Mouse (Mus musculus) lung, adult 2 months (tissue): ENCODE data around the gene Spred1. TPM values are rescaled to one million over a fixed set of nuclear protein-coding genes. Genes with fewer than 3 reads are reported as not detected.
A peak's percentile ranks its signal among the peaks of the same experiment; 100 is the strongest.

Source experiments
- DNase-seq: peaks from one replicate; pipeline ENCODE4 v3.0.0; 2022
- H3K4me1 ChIP-seq: fragments of 200-500 bp; 2 replicates; pipeline ENCODE4 v1.6.1; 2011; ENCODE audit warnings: low read length; ENCODE audit not compliant: control insufficient read depth, insufficient read depth
- H3K4me3 ChIP-seq: fragments of 200-500 bp; replicated peaks from 2 replicates; pipeline ENCODE3; 2011; ENCODE audit warnings: low read depth, mild to moderate bottlenecking, control low read depth, low read length; ENCODE audit errors: extremely low read depth
- CTCF ChIP-seq: fragments of 200-500 bp; IDR thresholded peaks from 2 replicates; pipeline ENCODE4 v1.5.1; 2011; ENCODE audit warnings: mild to moderate bottlenecking, low read length, control low read depth; ENCODE audit not compliant: insufficient read depth
- POLR2A ChIP-seq: fragments of 200-500 bp; IDR thresholded peaks from 2 replicates; pipeline ENCODE4 v1.6.1; 2011; ENCODE audit warnings: low read depth, mild to moderate bottlenecking, control low read depth, low read length, borderline replicate concordance; ENCODE audit errors: extremely low read depth
- WGBS: fragments of 180-500 bp; shearing (Covaris S2); methylation state at CpG from one replicate; pipeline ENCODE4 v1.1.7; 2018; 5-methylcytosine and 5-hydroxymethylcytosine counted together
- polyA plus RNA-seq: library from polyadenylated mRNA; depleted of rRNA; stranded (reverse); fragments of >200 nt; gene quantifications from 2 replicates; pipeline ENCODE4 v1.2.3, GENCODE M21; 2012; rRNA removed

Gene Spred1
- 7.4 and 8.4 TPM in 2 replicates for polyA plus RNA-seq

DNA sequence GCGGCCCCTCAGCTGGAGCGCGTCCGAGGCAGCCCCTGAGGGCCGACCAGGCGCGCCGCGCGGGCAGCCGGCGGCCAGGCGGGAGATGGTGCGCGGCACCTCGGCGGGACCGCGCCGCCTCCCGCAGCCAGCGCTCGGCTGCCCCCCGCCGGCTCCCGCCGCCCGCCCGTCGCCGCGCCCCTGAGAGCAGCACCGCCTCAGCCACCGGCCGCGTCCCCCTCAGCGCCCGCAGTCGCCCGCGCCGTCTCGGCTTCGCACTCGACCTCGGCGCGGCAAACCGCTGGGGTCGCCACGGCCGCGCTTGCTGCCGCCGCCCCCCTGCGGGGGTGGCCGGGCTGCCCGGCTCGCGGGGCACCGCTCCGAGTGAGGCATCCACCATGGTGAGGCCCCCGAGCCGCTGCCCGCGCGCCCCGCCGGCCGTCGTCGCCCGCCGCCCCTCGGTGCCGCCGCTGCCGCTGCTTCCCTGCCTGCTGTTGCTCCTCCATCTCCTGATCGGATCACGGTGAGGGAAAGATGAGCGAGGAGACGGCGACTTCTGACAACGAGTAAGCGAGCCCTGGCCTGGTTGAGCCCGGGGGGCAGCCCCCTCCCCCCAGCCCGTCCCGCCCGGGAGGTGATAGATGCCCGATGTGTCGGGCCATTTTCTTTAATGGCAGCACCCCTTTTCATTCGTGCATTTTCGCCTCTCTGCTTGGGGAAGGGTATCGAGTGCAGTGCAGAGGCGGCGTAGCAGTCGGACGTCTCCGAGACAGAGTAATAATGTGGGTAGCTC is at the start of gene Spred1:
Gene Spred1, plus strand, starts transcription at position 163 of the 772 bp plus-strand sequence.
- H3K4me3 ChIP-seq, result peak within 1 kb of the TSS; percentile 81
- peak; percentile 58 for DNase-seq
- under 1% methylated on average over 88 of the region's 99 CpGs for WGBS
- TF ChIP-seq CTCF (no peak), POLR2A (no peak)
- no peaks in the 10 kb centered on the region; the same call in 1 of the 2 replicates for H3K4me1 ChIP-seq

DNA sequence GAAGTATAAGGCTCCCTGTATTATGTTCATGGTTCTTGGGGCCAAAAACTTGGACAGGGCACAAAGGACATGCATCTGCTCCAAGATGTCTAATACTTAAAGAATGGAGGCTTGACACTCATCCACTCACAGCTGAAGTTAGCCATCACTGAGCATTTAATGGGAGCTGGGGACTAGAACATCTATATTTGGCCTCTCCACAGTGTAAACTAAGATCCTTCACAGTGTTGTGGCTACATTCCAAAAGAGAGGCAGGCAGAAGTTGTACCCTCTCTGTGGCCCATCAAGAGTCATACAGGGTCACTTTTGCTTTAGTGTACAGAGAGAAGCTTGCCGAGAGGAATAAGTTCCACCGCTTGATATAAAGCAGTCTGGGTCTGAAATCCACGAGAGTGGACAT is 49.6 kb upstream of the Spred1 start:
- TF ChIP-seq POLR2A (no peak), CTCF (no peak)
- Histone ChIP-seq H3K4me1 (no peaks in the 10 kb centered on the region), H3K4me3 (no peak overlapping the region)
- DNase-seq, result no peak
- 74% methylated on average over 3 of the region's 3 CpGs for WGBS

DNA sequence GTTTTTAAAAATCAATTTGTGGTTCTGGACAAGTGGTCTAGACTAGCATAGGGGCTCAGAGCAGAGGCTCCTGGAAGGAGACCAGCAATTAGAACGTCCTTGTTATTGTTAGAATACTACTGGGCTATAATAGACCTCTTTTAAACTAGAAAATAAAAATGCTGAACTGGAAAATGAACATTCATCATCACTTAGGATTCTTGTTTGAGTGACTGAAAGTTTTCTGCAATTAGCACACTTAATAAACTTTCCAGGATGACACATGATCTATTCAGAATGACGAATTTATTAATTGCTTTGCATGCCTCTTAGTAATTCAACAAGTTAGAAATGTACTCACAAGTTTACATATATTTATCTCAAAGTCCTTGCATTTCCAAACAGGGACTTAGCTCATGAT is 42.5 kb upstream of the Spred1 start:
- 66% methylated on average over 2 of the region's 2 CpGs for WGBS
- TF ChIP-seq POLR2A, result no peak
- no peak for TF ChIP-seq CTCF
- DNase-seq, result no peak
- no peak overlapping the region for H3K4me3 ChIP-seq
- 0 out of 2 replicates have a peak, but pooled peaks cover 2% of the 10 kb centered on the region for H3K4me1 ChIP-seq

DNA sequence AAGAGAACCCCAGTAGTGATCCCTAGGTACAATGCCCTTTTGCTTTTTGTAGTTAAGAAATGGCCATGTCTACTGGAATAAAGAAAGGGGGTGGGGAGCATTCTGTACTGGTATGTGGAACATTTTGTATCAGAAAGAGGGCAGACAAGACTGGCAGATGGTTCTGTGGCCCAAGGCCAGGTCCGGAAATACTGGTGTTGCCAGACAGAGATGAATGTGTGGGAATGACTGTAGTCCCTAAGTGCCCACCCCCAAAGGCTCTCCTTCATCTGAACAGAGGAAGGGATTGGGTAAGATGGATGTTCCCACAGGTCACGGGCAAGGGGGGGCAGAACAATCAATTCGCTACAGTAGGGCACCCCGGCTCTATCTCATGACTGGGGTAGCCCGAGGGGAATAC is 41.6 kb upstream of the Spred1 start:
- 74% methylated on average over 5 of the region's 5 CpGs for WGBS
- DNase-seq, result no peak
- 0 out of 2 replicates have a peak, but pooled peaks cover 2% of the 10 kb centered on the region for H3K4me1 ChIP-seq
- TF ChIP-seq CTCF (no peak), POLR2A (no peak)
- H3K4me3 ChIP-seq, result no peak overlapping the region

DNA sequence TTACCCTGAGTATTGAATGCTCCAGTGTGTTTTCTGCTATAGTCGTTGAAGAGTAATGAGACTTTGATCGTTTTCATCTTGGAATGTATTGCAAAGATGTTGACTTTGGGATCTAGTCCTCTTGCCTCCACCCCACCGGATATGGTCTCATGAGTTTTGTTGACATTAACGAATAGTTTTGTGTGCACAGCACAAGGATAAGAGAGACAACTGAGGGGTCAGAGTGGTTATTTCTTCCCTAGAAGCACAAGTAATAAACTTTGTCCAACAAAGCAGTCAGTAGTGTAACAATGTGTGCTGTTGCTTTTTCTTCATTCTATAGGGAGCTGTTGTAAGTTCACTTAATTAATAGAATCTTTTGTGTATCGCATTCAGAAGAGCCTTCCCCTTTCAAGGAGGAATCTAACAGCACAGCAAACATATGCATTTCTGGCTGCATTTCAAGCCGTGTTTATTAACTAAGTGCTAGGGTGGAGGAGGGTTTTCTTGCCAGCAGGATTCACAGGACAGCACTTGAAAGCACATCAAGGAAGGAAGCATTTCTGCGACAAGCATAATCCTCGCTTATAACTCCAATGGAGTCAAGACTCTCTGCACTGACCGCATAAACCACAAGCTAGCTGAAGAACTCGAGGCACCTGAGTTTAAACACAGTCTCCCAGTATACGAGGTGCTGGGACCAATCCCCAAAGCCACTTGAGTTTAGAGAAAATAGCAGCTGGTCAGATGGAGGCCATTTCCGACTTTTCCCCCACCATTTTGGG is 35.0 kb upstream of the Spred1 start:
- 28% methylated on average over 12 of the region's 12 CpGs for whole genome bisulfite sequencing

DNA sequence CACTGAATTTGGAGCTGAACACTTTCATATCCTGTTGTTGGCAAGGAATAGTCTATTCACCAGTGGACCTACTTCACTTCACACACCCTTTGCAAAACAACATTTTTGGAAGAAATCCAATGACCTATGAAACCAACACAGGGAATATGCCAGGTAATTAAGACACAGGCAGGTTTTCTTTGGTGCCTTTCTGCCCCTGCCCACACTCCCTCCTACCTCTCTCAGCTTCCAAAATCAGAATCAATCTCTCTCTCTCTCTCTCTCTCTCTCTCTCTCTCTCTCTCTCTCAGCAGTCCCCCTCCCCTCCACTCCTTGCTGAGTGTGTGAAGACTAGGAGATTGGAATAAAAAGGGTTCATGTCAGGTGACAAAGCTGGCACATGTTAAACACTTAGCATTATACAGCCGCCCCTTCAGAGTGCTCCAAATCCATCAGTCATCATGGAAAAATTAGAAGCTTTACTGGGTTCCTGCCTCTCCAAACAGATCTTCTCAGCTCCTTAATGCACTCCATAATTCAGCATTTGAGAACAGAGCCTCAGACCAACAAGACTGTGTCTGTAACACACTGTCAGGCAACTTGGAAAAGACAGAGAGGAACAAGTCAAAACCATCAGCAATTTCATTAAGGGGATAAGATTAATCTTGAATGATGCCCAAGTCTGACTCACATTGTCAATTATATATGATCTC is 34.3 kb upstream of the Spred1 start:
- no peak for DNase-seq

More for the DNA sequence above, 35.0 kb upstream of the Spred1 start:
- no peak for DNase-seq
- Histone ChIP-seq H3K4me1 (peaks cover 9% of the 10 kb centered on the region), H3K4me3 (no peak overlapping the region)
- TF ChIP-seq CTCF (no peak), POLR2A (no peak)

DNA sequence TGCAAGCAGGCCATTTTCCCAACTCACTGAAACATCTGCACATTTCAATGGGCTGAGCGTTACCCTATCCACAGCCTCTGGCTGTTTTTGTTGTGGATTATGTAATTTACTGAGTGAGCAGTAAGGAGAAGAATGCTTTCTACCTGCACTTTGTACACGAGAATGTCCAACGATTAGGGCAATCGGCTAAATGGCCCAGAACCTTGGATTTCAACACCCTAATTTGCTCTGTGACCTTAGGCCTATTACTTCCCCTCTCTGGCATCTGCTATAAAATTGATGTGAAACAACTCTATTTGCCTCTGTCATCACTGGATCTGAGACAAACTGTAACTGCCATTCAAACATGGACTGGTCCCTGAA is 33.7 kb upstream of the Spred1 start:
- no peak for DNase-seq
- WGBS, result 48% methylated on average over 4 of the region's 4 CpGs
- no peak overlapping the region for H3K4me3 ChIP-seq
- TF ChIP-seq POLR2A (no peak), CTCF (no peak)
- peaks cover 9% of the 10 kb centered on the region for H3K4me1 ChIP-seq

More for the DNA sequence above, 34.3 kb upstream of the Spred1 start:
- WGBS, result 62% methylated on average over 1 of the region's 1 CpGs
- H3K4me3 ChIP-seq, result no peak overlapping the region
- peaks cover 9% of the 10 kb centered on the region for H3K4me1 ChIP-seq
- TF ChIP-seq POLR2A, result no peak
- no peak for TF ChIP-seq CTCF

DNA sequence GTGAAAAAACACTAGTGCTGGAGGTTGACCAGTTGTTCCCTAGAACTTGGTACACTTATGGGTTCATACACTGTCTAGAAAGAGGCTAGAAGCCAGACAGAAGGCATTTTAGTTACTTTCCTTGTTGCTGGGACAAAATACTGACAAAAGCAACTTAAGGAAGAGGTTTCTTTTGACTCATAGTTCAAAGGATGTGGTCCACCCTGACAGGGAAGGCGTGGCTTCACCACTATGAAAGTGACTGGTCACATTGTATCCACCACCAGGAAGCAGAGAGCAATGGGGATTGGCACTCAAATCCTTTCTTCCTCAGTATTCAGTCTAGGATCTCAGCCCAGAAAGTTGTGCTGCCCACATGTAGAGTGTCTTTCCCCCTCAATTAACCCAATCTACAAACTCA is 31.7 kb upstream of the Spred1 start:
- H3K4me3 ChIP-seq, result no peak overlapping the region
- WGBS, result 92% methylated on average over 1 of the region's 1 CpGs
- peaks cover 10% of the 10 kb centered on the region for H3K4me1 ChIP-seq
- no peak for TF ChIP-seq POLR2A
- no peak for DNase-seq

DNA sequence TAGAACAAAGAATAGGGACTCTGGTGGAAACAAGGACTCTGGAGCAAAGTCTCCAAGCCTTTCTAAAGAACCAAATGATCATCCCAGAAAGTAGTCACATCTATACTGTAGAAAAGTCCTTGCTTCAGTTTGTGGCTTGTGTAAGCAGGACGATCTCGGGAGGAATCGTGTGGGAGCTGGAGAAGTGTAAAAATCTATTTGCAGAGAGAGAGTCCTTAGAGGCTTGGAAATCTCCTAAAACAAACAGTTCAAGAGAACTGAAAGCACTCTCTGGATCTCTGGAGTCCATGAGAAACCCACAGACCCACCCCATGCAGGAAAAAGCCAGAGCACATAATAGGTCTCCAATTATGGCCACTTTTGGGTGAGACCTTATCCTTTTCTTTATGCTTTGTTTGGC is 31.1 kb upstream of the Spred1 start:
- no peak for TF ChIP-seq POLR2A
- TF ChIP-seq CTCF, result no peak
- no peak for DNase-seq
- WGBS, result 68% methylated on average over 3 of the region's 3 CpGs
- Histone ChIP-seq H3K4me1 (peaks cover 10% of the 10 kb centered on the region), H3K4me3 (no peak overlapping the region)
